Mouse (Mus musculus): ENCODE results near the gene Ptbp1. TPM values are rescaled to one million over a fixed set of nuclear protein-coding genes. Genes with fewer than 3 reads are reported as not detected.
"Not testable (repeated sequence)": the region's sequence is repeated elsewhere in the genome, so short reads cannot be mapped to it uniquely, and the experiment has no call there.

Gene Ptbp1
- polyA plus RNA-seq, 1 experiment = not detected

GRCm38 (mm10) chr10:79880721-79881120 is 26.5 kb downstream of the Ptbp1 start:
- H3K4me1 ChIP-seq (ENCODE audit: control insufficient read depth, insufficient read depth, low read length) = peaks cover 25% of the 10 kb centered on the region
- 27% methylated on average over 9 of the region's 9 CpGs for WGBS
- no peak overlapping the region for H3K4me3 ChIP-seq (ENCODE audit: insufficient read depth, low read depth, low read length)
- H3K27ac ChIP-seq (ENCODE audit: insufficient read depth, low read depth, low read length) = no peak overlapping the region
- TF ChIP-seq CTCF (IDR thresholded peaks at IDR 0.05; ENCODE audit: insufficient read depth, low read depth, low read length) (no peak), POLR2A (IDR thresholded peaks at IDR 0.05; ENCODE audit: insufficient read depth, low read depth, low read length) (no peak)

- Histone ChIP-seq H3K27ac (ENCODE audit: insufficient read depth, low read depth, low read length) (no peak overlapping the region), H3K4me3 (ENCODE audit: insufficient read depth, low read depth, low read length) (no peak overlapping the region), H3K4me1 (ENCODE audit: control insufficient read depth, insufficient read depth, low read length) (peaks cover 25% of the 10 kb centered on the region)
- TF ChIP-seq POLR2A (IDR thresholded peaks at IDR 0.05; ENCODE audit: insufficient read depth, low read depth, low read length) (no peak), CTCF (IDR thresholded peaks at IDR 0.05; ENCODE audit: insufficient read depth, low read depth, low read length) (no peak)
- 22% methylated on average over 22 of the region's 22 CpGs for WGBS
These were observed 27.8 kb downstream of the Ptbp1 start for GRCm38 (mm10) chr10:79881981-79882380.

GRCm38 (mm10) chr10:79883297-79884084 is 29.3 kb downstream of the Ptbp1 start:
- peak; percentile 67 for TF ChIP-seq CTCF (IDR thresholded peaks at IDR 0.05; ENCODE audit: insufficient read depth, low read depth, low read length)
- no peak for TF ChIP-seq POLR2A (IDR thresholded peaks at IDR 0.05; ENCODE audit: insufficient read depth, low read depth, low read length)
- WGBS = 17% methylated on average over 22 of the region's 22 CpGs
- Histone ChIP-seq H3K27ac (ENCODE audit: insufficient read depth, low read depth, low read length) (no peak overlapping the region), H3K4me1 (ENCODE audit: control insufficient read depth, insufficient read depth, low read length) (peaks cover 25% of the 10 kb centered on the region), H3K4me3 (ENCODE audit: insufficient read depth, low read depth, low read length) (no peak overlapping the region)

- peaks cover 22% of the 10 kb centered on the region for H3K4me1 ChIP-seq (ENCODE audit: control insufficient read depth, insufficient read depth, low read length)
- TF ChIP-seq CTCF (IDR thresholded peaks at IDR 0.05; ENCODE audit: insufficient read depth, low read depth, low read length) (no peak), POLR2A (IDR thresholded peaks at IDR 0.05; ENCODE audit: insufficient read depth, low read depth, low read length) (no peak)
- H3K4me3 ChIP-seq (ENCODE audit: insufficient read depth, low read depth, low read length) = no peak overlapping the region
- no peak overlapping the region for H3K27ac ChIP-seq (ENCODE audit: insufficient read depth, low read depth, low read length)
- WGBS = 35% methylated on average over 4 of the region's 4 CpGs
These were observed 30.2 kb downstream of the Ptbp1 start for GRCm38 (mm10) chr10:79884446-79884845.

GRCm38 (mm10) chr10:79884938-79885337 is 30.7 kb downstream of the Ptbp1 start:
- not testable (repeated sequence) for H3K27ac ChIP-seq (ENCODE audit: insufficient read depth, low read depth, low read length); H3K4me3 ChIP-seq (ENCODE audit: insufficient read depth, low read depth, low read length)
- 76% methylated on average over 3 of the region's 3 CpGs for WGBS
- H3K4me1 ChIP-seq (ENCODE audit: control insufficient read depth, insufficient read depth, low read length) = peaks cover 21% of the 10 kb centered on the region

- H3K27ac ChIP-seq (ENCODE audit: insufficient read depth, low read depth, low read length) = no peak within 1 kb of the TSS
- peaks cover 14% of the 10 kb centered on the region for H3K4me1 ChIP-seq (ENCODE audit: control insufficient read depth, insufficient read depth, low read length)
- TF ChIP-seq CTCF (IDR thresholded peaks at IDR 0.05; ENCODE audit: insufficient read depth, low read depth, low read length) (no peak), POLR2A (IDR thresholded peaks at IDR 0.05; ENCODE audit: insufficient read depth, low read depth, low read length) (no peak)
- H3K4me3 ChIP-seq (ENCODE audit: insufficient read depth, low read depth, low read length) = no peak within 1 kb of the TSS
- 84% methylated on average over 6 of the region's 6 CpGs for WGBS
These were observed 31.8 kb downstream of the Ptbp1 start, which contains the start of gene Elane for GRCm38 (mm10) chr10:79886054-79886453. Gene Elane (plus strand): TSS chr10:79886247.

- no peak overlapping the region for H3K27ac ChIP-seq (ENCODE audit: insufficient read depth, low read depth, low read length)
- no peak overlapping the region for H3K4me3 ChIP-seq (ENCODE audit: insufficient read depth, low read depth, low read length)
- H3K4me1 ChIP-seq (ENCODE audit: control insufficient read depth, insufficient read depth, low read length) = peaks cover 13% of the 10 kb centered on the region
- TF ChIP-seq POLR2A (IDR thresholded peaks at IDR 0.05; ENCODE audit: insufficient read depth, low read depth, low read length) = no peak
- TF ChIP-seq CTCF (IDR thresholded peaks at IDR 0.05; ENCODE audit: insufficient read depth, low read depth, low read length) = no peak
- WGBS = 86% methylated on average over 8 of the region's 8 CpGs
These were observed 32.4 kb downstream of the Ptbp1 start for GRCm38 (mm10) chr10:79886611-79887010.

- no peak for TF ChIP-seq CTCF (IDR thresholded peaks at IDR 0.05; ENCODE audit: insufficient read depth, low read depth, low read length)
- TF ChIP-seq POLR2A (IDR thresholded peaks at IDR 0.05; ENCODE audit: insufficient read depth, low read depth, low read length) = no peak
- H3K27ac ChIP-seq (ENCODE audit: insufficient read depth, low read depth, low read length) = no peak overlapping the region
- no peaks in the 10 kb centered on the region for H3K4me1 ChIP-seq (ENCODE audit: control insufficient read depth, insufficient read depth, low read length)
- WGBS = 84% methylated on average over 2 of the region's 2 CpGs
- no peak overlapping the region for H3K4me3 ChIP-seq (ENCODE audit: insufficient read depth, low read depth, low read length)
These were observed 35.2 kb downstream of the Ptbp1 start for GRCm38 (mm10) chr10:79889386-79889785.

- H3K27ac ChIP-seq (ENCODE audit: insufficient read depth, low read depth, low read length) = no peak within 1 kb of the TSS
- H3K4me3 ChIP-seq (ENCODE audit: insufficient read depth, low read depth, low read length) = no peak within 1 kb of the TSS
- no peak for TF ChIP-seq POLR2A (IDR thresholded peaks at IDR 0.05; ENCODE audit: insufficient read depth, low read depth, low read length)
- no peak for TF ChIP-seq CTCF (IDR thresholded peaks at IDR 0.05; ENCODE audit: insufficient read depth, low read depth, low read length)
- WGBS = 40% methylated on average over 5 of the region's 5 CpGs
- no peaks in the 10 kb centered on the region for H3K4me1 ChIP-seq (ENCODE audit: control insufficient read depth, insufficient read depth, low read length)
These were observed 36.4 kb downstream of the Ptbp1 start, which contains the start of gene Cfd for GRCm38 (mm10) chr10:79890670-79891069. Gene Cfd (plus strand): TSS chr10:79890853.
